Mouse (Mus musculus) stomach, postnatal 0 days (tissue): ENCODE results near the gene Insyn1. TPM values are rescaled to one million over a fixed set of nuclear protein-coding genes. Genes with fewer than 3 reads are reported as not detected.

Source experiments
- ATAC-seq: fragments of 200-750 bp; cut with Nextera tagmentation; 2 replicates; pipeline ENCODE4 v1.8.0; 2017; ENCODE audit not compliant: low FRiP score, low TSS enrichment
- DNase-seq: peaks from one replicate; pipeline ENCODE4 v3.0.0-alpha.2; 2016; ENCODE audit warnings: low spot score
- H3K27ac ChIP-seq: fragments of 300-500 bp; sonication (generic); replicated peaks from 2 replicates; pipeline ENCODE4 v1.5.1; 2014; ENCODE audit warnings: mild to moderate bottlenecking, control low read depth
- H3K27me3 ChIP-seq: fragments of 300-500 bp; sonication (generic); 2 replicates; pipeline ENCODE4 v1.6.1; 2014; ENCODE audit warnings: low read length; ENCODE audit not compliant: control insufficient read depth, insufficient read depth
- H3K36me3 ChIP-seq: fragments of 300-500 bp; sonication (generic); 2 replicates; pipeline ENCODE4 v1.6.1; 2014; ENCODE audit warnings: low read length, mixed read lengths; ENCODE audit not compliant: control insufficient read depth, insufficient read depth
- H3K4me1 ChIP-seq: fragments of 300-500 bp; sonication (generic); replicated peaks from 2 replicates; pipeline ENCODE4 v1.6.1; 2014; ENCODE audit warnings: antibody characterized with exemption; ENCODE audit not compliant: control insufficient read depth, insufficient read depth
- H3K4me2 ChIP-seq: fragments of 300-500 bp; sonication (generic); replicated peaks from 2 replicates; pipeline ENCODE4 v1.6.1; 2014; ENCODE audit warnings: low read depth, mild to moderate bottlenecking, control low read depth, moderate library complexity
- H3K4me3 ChIP-seq: fragments of 300-500 bp; sonication (generic); 2 replicates; pipeline ENCODE4 v1.5.1; 2014; ENCODE audit warnings: low read depth, low read length, control low read depth
- H3K9ac ChIP-seq: fragments of 300-500 bp; sonication (generic); 2 replicates; pipeline ENCODE4 v1.6.1; 2014; ENCODE audit warnings: mild to moderate bottlenecking, low read length, control low read depth, mixed read lengths
- H3K9me3 ChIP-seq: fragments of 300-500 bp; sonication (generic); 2 replicates; pipeline ENCODE4 v1.6.1; 2016; ENCODE audit warnings: low read length; ENCODE audit not compliant: control insufficient read depth
- CTCF ChIP-seq: IDR thresholded peaks from 2 replicates; pipeline ENCODE4 v1.5.1; 2016; ENCODE audit warnings: antibody characterized with exemption, low read depth, mild to moderate bottlenecking, moderate library complexity
- EP300 ChIP-seq: optimal IDR thresholded peaks from 2 replicates; pipeline ENCODE3; 2016; ENCODE audit warnings: antibody characterized with exemption
- WGBS: fragments of 180-500 bp; shearing (Covaris S2); extraction: QIAGEN DNeasy Blood & Tissue Kit; methylation state at CpG from one replicate; pipeline ENCODE4 v1.1.7; 2014; 5-methylcytosine and 5-hydroxymethylcytosine counted together
- polyA plus RNA-seq: library from polyadenylated mRNA; unstranded; fragments of >200 nt; fragmentation: Nextera tagmentation; extraction: Ambion mirVana; gene quantifications from 2 replicates; pipeline ENCODE4 v1.2.1, GENCODE M21; 2015

The Insyn1 gene
- polyA plus RNA-seq, 1 experiment from 2014 or later = 0.58 TPM

DNA sequence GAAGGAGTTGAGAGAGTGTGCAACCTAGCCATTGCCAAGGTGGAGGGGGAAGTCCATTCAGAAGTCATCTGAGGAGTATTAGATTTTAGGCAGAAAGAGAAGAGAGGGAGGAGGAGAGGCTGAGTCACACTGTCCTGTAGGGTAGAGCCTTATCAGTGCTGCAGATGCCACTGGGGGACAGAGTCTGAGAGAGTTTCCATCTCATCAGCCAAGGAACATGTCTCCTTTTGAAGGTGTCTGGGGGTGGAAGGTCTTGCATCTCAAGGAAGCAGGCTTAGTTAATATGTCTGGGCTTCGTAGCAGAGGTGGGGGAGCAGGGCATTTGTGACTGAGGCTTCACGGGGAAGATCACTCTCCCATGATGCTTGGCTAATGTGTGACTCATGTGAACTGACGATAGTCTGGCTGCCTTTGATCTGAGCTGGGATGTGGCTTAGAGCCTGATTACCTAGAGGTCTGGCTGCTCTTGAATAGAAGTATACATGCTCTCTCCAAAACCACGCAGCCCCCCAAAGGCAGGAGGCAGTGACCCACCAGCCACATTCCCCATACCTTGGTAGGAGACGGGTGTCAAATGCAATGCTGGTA, 34.5 kb upstream of the Insyn1 start:
- H3K9me3 ChIP-seq = no peaks in the 10 kb centered on the region
- no peaks in the 10 kb centered on the region for H3K27me3 ChIP-seq
- TF ChIP-seq CTCF (no peak), EP300 (no peak)
- no peak for DNase-seq
- 67% methylated on average over 5 of the region's 5 CpGs for WGBS
- H3K4me3 ChIP-seq = no peak overlapping the region
- H3K4me1 ChIP-seq = no peaks in the 10 kb centered on the region
- no peak overlapping the region for H3K4me2 ChIP-seq
- no peak overlapping the region for H3K9ac ChIP-seq
- H3K36me3 ChIP-seq = no peaks in the 10 kb centered on the region
- no peak overlapping the region for H3K27ac ChIP-seq
- no peak for ATAC-seq

- WGBS = 50% methylated on average over 3 of the region's 3 CpGs
- DNase-seq (no peak), ATAC-seq (no peak)
- Histone ChIP-seq H3K4me3 (no peak overlapping the region), H3K27me3 (no peaks in the 10 kb centered on the region), H3K27ac (no peak overlapping the region), H3K9ac (no peak overlapping the region), H3K9me3 (no peaks in the 10 kb centered on the region), H3K4me2 (no peak overlapping the region), H3K4me1 (no peaks in the 10 kb centered on the region), H3K36me3 (no peaks in the 10 kb centered on the region)
- TF ChIP-seq EP300 = no peak
- TF ChIP-seq CTCF = no peak
Measured at GRCm38 (mm10) chr9:58454886-58455285, 33.5 kb upstream of the Insyn1 start.

DNA sequence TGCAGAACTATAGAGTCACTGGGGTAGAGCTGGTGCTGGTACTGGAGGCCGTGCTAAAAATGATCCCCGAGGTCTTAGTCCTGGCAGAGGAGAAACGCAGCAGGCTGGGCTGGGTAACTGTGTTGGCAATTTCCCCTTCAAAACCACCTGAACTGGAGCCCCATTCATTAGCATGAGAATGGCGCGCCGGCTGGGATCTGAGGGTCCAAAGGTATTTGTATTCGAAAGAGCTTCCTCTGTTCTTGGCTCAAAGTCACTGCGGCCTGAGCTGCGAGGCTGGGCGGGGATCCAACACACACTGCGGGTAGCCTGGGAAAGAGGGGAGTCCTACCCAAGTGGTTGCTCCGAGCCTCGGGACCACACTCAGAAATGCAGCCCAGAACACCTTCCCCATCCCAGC, 32.6 kb upstream of the Insyn1 start:
- H3K4me3 ChIP-seq = no peak overlapping the region
- H3K36me3 ChIP-seq = no peaks in the 10 kb centered on the region
- DNase-seq (peak; percentile 63), ATAC-seq (no peak)
- no peak for TF ChIP-seq CTCF
- no peak for TF ChIP-seq EP300
- no peak overlapping the region for H3K9ac ChIP-seq
- no peak overlapping the region for H3K27ac ChIP-seq
- no peaks in the 10 kb centered on the region for H3K27me3 ChIP-seq
- WGBS = 12% methylated on average over 13 of the region's 13 CpGs
- H3K4me1 ChIP-seq = no peaks in the 10 kb centered on the region
- no peaks in the 10 kb centered on the region for H3K9me3 ChIP-seq
- H3K4me2 ChIP-seq = no peak overlapping the region

DNA sequence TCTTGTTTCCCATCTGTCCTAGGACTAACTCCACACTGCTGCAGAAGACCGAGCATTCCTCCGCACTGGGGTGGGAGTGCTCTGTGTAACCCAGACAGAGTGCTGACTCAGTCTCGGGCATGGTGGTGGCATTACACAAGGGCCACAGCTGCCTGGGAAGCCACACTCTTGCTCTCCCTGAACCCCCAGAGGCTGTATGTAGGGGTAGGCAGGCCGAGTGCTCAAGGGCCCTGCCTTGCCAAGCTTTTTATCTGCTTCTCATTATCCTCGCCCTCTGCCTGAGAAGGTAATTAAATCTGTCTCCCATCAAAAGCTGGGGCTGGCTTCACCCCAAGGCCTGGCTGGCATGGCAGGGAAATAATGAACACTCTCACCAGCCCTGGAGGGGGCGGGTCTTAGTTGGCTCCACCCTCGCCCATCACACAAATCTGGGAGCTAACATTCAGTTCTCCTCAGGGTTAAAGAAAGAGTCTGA, 30.9 kb upstream of the Insyn1 start:
- H3K9me3 ChIP-seq = no peaks in the 10 kb centered on the region
- WGBS = 64% methylated on average over 7 of the region's 7 CpGs
- H3K4me1 ChIP-seq = no peaks in the 10 kb centered on the region
- H3K36me3 ChIP-seq = no peaks in the 10 kb centered on the region
- H3K4me2 ChIP-seq = no peak overlapping the region
- DNase-seq = peak; percentile 26
- no peaks in the 10 kb centered on the region for H3K27me3 ChIP-seq
- H3K4me3 ChIP-seq = no peak overlapping the region
- ATAC-seq = peak; percentile 30; the same call in 1 of the 2 replicates
- TF ChIP-seq EP300 (no peak), CTCF (no peak)
- no peak overlapping the region for H3K9ac ChIP-seq
- no peak overlapping the region for H3K27ac ChIP-seq

DNA sequence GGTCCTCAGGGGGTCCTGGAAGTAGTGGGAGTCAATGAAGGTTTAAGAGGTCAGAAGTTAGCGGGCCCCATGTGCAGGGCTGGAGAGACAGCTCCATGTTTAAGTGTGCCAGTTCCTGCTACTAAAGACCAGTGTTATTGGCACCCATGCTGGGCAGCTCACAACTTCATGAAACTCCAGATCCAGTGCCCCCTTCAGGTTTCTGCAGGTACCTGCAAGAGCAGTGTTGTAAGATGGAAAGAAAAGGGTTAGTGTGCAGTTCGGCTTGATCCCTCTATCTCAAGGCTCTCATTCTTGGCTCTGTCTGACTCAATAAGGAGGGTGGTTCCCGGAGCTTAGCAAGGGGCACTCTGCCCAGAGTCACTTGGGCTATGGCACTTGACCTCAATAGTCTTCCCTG, 30.1 kb upstream of the Insyn1 start:
- H3K27ac ChIP-seq = no peak overlapping the region
- WGBS = 75% methylated on average over 3 of the region's 3 CpGs
- no peak overlapping the region for H3K4me3 ChIP-seq
- no peaks in the 10 kb centered on the region for H3K4me1 ChIP-seq
- no peak overlapping the region for H3K9ac ChIP-seq
- no peaks in the 10 kb centered on the region for H3K27me3 ChIP-seq
- TF ChIP-seq EP300 (no peak), CTCF (peak; percentile 41)
- ATAC-seq = no peak
- no peak for DNase-seq
- no peak overlapping the region for H3K4me2 ChIP-seq
- no peaks in the 10 kb centered on the region for H3K36me3 ChIP-seq
- no peaks in the 10 kb centered on the region for H3K9me3 ChIP-seq

DNA sequence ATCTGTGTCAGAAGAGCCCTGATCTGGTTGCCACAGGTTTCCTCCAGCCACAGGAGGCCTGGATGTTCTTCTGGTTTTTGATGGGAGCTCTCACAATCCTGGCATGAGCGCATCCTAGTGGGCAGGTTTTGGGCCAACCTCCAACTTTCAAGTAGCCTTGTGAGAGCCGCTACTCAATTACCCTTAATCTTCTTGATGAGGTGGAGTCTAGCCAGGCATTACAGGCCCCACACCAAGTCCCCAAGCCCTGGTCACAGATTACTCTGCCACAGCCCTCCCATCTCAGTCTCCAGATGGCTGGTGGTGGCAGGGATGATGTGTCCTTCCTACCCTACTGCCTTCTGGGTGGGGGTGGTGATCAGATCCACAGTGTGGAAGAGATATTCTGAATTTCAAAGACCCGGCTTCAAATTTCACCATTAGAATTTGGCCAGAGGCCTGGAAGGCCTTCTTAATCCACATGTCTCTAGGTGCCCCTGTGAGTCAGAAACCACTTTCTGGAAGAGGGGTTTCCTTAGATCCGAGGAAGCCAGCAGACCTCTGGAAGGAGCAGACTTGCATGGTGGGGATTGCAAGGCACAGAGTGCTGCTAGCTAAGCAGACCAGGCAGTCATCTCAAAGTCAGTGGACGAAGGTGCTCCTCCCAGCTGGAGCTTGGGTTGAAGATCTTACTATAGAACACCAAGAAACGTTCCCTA, 29.4 kb upstream of the Insyn1 start:
- WGBS = 77% methylated on average over 6 of the region's 6 CpGs
- no peaks in the 10 kb centered on the region for H3K27me3 ChIP-seq
- no peak overlapping the region for H3K4me2 ChIP-seq
- H3K4me3 ChIP-seq = no peak overlapping the region
- no peak overlapping the region for H3K27ac ChIP-seq
- H3K9ac ChIP-seq = no peak overlapping the region
- TF ChIP-seq EP300 (no peak), CTCF (no peak)
- no peak for DNase-seq
- no peak for ATAC-seq
- no peaks in the 10 kb centered on the region for H3K4me1 ChIP-seq
- H3K9me3 ChIP-seq = no peaks in the 10 kb centered on the region
- no peaks in the 10 kb centered on the region for H3K36me3 ChIP-seq
